Mouse (Mus musculus) MEL (cell line): ENCODE measurements around the gene Man1b1. TPM values are rescaled to one million over a fixed set of nuclear protein-coding genes. Genes with fewer than 3 reads are reported as not detected.

Experiments used
- DNase-seq: peaks from one replicate; pipeline ENCODE4 v3.0.0; 2011; ENCODE audit warnings: low read depth, low spot score
- H3K27ac ChIP-seq: 2 replicates; pipeline ENCODE4 v1.5.1; 2012; ENCODE audit warnings: low read depth, mild to moderate bottlenecking, control low read depth, low read length, moderate library complexity; ENCODE audit not compliant: control insufficient read depth
- H3K27me3 ChIP-seq, 2 experiments: fragments of 150-350 bp in 1 of 2; sonication (generic) in 1 of 2; 2 replicates each; pipeline ENCODE4 v1.6.1; 2012; ENCODE audit warnings: low read length in 2 of 2, mild to moderate bottlenecking in 2 of 2, improper control_type of control experiment in 1 of 2, moderate library complexity in 1 of 2; ENCODE audit not compliant: insufficient read depth in 2 of 2, control insufficient read depth in 1 of 2
- H3K36me3 ChIP-seq, 2 experiments: 2 replicates each; pipeline ENCODE4 v1.6.1; 2012 to 2014; ENCODE audit warnings: low read length in 2 of 2, improper control_type of control experiment in 1 of 2, inconsistent platforms in 1 of 2, mild to moderate bottlenecking in 1 of 2; ENCODE audit not compliant: insufficient read depth in 2 of 2, control insufficient read depth in 1 of 2
- H3K4me1 ChIP-seq, 2 experiments: fragments of 150-350 bp in 1 of 2; sonication (generic) in 1 of 2; 2 replicates each; pipeline ENCODE4 v1.6.1; 2012; ENCODE audit warnings: low read length in 2 of 2, improper control_type of control experiment in 1 of 2, mild to moderate bottlenecking in 1 of 2; ENCODE audit not compliant: insufficient read depth in 2 of 2, control insufficient read depth in 1 of 2
- H3K4me3 ChIP-seq, 2 experiments: fragments of 150-350 bp in 1 of 2; sonication (generic) in 1 of 2; 2 replicates each; pipeline ENCODE4 v1.5.1; 2012; ENCODE audit warnings: low read depth in 2 of 2, low read length in 2 of 2, mild to moderate bottlenecking in 2 of 2, moderate library complexity in 2 of 2, control low read depth in 1 of 2, improper control_type of control experiment in 1 of 2; ENCODE audit not compliant: control insufficient read depth in 1 of 2, insufficient read depth in 1 of 2
- H3K79me2 ChIP-seq: 2 replicates; pipeline ENCODE4 v1.6.1; 2012; ENCODE audit warnings: mild to moderate bottlenecking, low read length, moderate library complexity; ENCODE audit not compliant: control insufficient read depth, poor library complexity, insufficient read depth
- H3K9ac ChIP-seq: 2 replicates; pipeline ENCODE4 v1.6.1; 2012; ENCODE audit warnings: low read depth, mild to moderate bottlenecking, control low read depth, low read length, moderate library complexity; ENCODE audit not compliant: control insufficient read depth, poor library complexity, severe bottlenecking
- H3K9me3 ChIP-seq: fragments of 150-350 bp; sonication (generic); replicated peaks from 2 replicates; pipeline ENCODE4 v1.6.1; 2012; ENCODE audit warnings: mild to moderate bottlenecking, low read length, improper control_type of control experiment, moderate library complexity; ENCODE audit not compliant: insufficient read depth
- E2F4 ChIP-seq: IDR thresholded peaks from 2 replicates; pipeline ENCODE4 v1.6.1; 2011; ENCODE audit warnings: low read depth, low read length, improper control_type of control experiment, borderline replicate concordance
- EP300 ChIP-seq, 2 experiments: IDR thresholded peaks; 2 replicates each; pipeline ENCODE4 v1.6.1; 2011; ENCODE audit warnings: improper control_type of control experiment in 2 of 2, low read length in 2 of 2, low read depth in 1 of 2, mild to moderate bottlenecking in 1 of 2
- GABPA ChIP-seq: IDR thresholded peaks from 2 replicates; pipeline ENCODE4 v1.6.1; 2012; ENCODE audit warnings: low read depth, mild to moderate bottlenecking, inconsistent platforms, low read length, improper control_type of control experiment, moderate library complexity
- GATA1 ChIP-seq: IDR thresholded peaks from 2 replicates; pipeline ENCODE4 v1.6.1; 2011; ENCODE audit warnings: low read depth, low read length, improper control_type of control experiment
- HCFC1 ChIP-seq: IDR thresholded peaks from 2 replicates; pipeline ENCODE4 v1.6.1; 2012; ENCODE audit warnings: low read depth, mild to moderate bottlenecking, inconsistent platforms, low read length, improper control_type of control experiment, moderate library complexity
- KAT2A ChIP-seq: conservative IDR thresholded peaks from 2 replicates; pipeline ENCODE4 v1.6.1; 2012; ENCODE audit warnings: low read depth, low read length, improper control_type of control experiment, inconsistent platforms
- MAFK ChIP-seq: IDR thresholded peaks from 2 replicates; pipeline ENCODE4 v1.6.1; 2011; ENCODE audit warnings: low read depth, mild to moderate bottlenecking, low read length, improper control_type of control experiment, borderline replicate concordance
- MXI1 ChIP-seq: IDR thresholded peaks from 2 replicates; pipeline ENCODE4 v1.6.1; 2011; ENCODE audit warnings: mild to moderate bottlenecking, low read depth, low read length, improper control_type of control experiment
- MYB ChIP-seq: IDR thresholded peaks from 2 replicates; pipeline ENCODE4 v1.6.1; 2011; ENCODE audit warnings: mild to moderate bottlenecking, low read depth, low read length, improper control_type of control experiment
- MYC ChIP-seq: IDR thresholded peaks from 2 replicates; pipeline ENCODE4 v1.6.1; 2011; ENCODE audit warnings: low read depth, mild to moderate bottlenecking, low read length, improper control_type of control experiment, moderate library complexity
- NELFE ChIP-seq: IDR thresholded peaks from 2 replicates; pipeline ENCODE4 v1.6.1; 2011; ENCODE audit warnings: low read depth, low read length, improper control_type of control experiment
- POLR2A ChIP-seq, 2 experiments: IDR thresholded peaks; 2 replicates each; pipeline ENCODE4 v1.6.1; 2011 to 2012; ENCODE audit warnings: low read length in 2 of 2, mild to moderate bottlenecking in 2 of 2, control low read depth in 1 of 2, improper control_type of control experiment in 1 of 2, low read depth in 1 of 2, moderate library complexity in 1 of 2; ENCODE audit not compliant: control insufficient read depth in 1 of 2, insufficient read depth in 1 of 2, poor library complexity in 1 of 2
- TBP ChIP-seq: IDR thresholded peaks from 2 replicates; pipeline ENCODE4 v1.8.0; 2011; ENCODE audit warnings: low read depth, low read length, improper control_type of control experiment
- TCF12 ChIP-seq: IDR thresholded peaks from 2 replicates; pipeline ENCODE4 v1.6.1; 2014; ENCODE audit warnings: low read depth, mild to moderate bottlenecking, inconsistent platforms, low read length, improper control_type of control experiment, moderate library complexity
- USF2 ChIP-seq, 2 experiments: IDR thresholded peaks; 2 replicates each; pipeline ENCODE4 v1.6.1; 2011 to 2012; ENCODE audit warnings: improper control_type of control experiment in 2 of 2, low read length in 2 of 2, borderline replicate concordance in 1 of 2, inconsistent platforms in 1 of 2, low read depth in 1 of 2, mild to moderate bottlenecking in 1 of 2; ENCODE audit not compliant: insufficient read depth in 1 of 2
- ZC3H11A ChIP-seq: IDR thresholded peaks from 2 replicates; pipeline ENCODE4 v1.6.1; 2012; ENCODE audit warnings: low read depth, mild to moderate bottlenecking, inconsistent platforms, low read length, improper control_type of control experiment
- ZKSCAN1 ChIP-seq: IDR thresholded peaks from 2 replicates; pipeline ENCODE4 v1.6.1; 2012; ENCODE audit warnings: low read depth, mild to moderate bottlenecking, inconsistent platforms, low read length, improper control_type of control experiment, moderate library complexity
- ZMIZ1 ChIP-seq: IDR thresholded peaks from 2 replicates; pipeline ENCODE4 v1.6.1; 2012; ENCODE audit warnings: low read depth, mild to moderate bottlenecking, inconsistent platforms, low read length, improper control_type of control experiment, moderate library complexity
- polyA plus RNA-seq, 2 experiments: library from polyadenylated mRNA; stranded (reverse) in 1 of 2; unstranded in 1 of 2; fragments of >175 nt in 1 of 2; fragments of >200 nt in 1 of 2; gene quantifications; 2 replicates each; pipeline versions ENCODE4 v1.2.1 to v1.2.4; 2012; ENCODE audit warnings: low replicate concordance in 2 of 2, low read depth in 1 of 2; ENCODE audit not compliant: insufficient read length in 2 of 2, insufficient read depth in 1 of 2, missing spikeins in 1 of 2
- total RNA-seq: library from RNA; depleted of rRNA; stranded (reverse); fragments of 300-350 nt; gene quantifications from 2 replicates; pipeline ENCODE4 v1.2.3, GENCODE M21; 2012

Man1b1 gene
- total and polyA plus RNA-seq, 3 experiments: 49.6 to 50.1 TPM; not detected in 1

DNA sequence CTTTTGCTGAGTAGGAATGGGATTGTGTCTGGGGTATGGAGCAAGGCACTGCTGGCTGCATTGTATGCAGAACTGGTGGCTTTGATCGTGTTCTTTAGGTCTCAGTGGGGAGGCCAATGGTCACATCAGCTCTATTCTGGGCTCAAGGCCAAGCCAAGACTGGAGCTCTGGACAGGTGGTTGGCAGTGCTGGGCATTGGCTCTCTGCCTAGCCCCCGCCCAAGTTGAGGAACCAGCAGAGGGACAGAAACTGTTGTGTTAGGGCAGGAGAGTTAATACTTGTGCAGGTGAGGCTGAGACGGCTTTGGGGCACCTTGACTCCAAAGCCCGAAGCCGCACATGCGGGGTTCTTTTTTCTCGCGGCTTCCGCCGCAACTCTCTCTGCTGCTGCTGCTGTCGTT is 42.5 kb upstream of the Man1b1 start, which contains the start of gene Lrrc26:
Gene Lrrc26, plus strand, starts transcription at position 265 of the 400 bp plus-strand sequence.
- Histone ChIP-seq H3K4me3 (no peak within 1 kb of the TSS), H3K27me3 (no peaks in the 10 kb centered on the region), H3K36me3 (peaks cover 0 to 11% of the 10 kb centered on the region in 2 experiments; a peak in 2 of 4 replicates), H3K79me2 (no peaks in the 10 kb centered on the region), H3K9me3 (no peaks in the 10 kb centered on the region), H3K4me1 (peaks cover 7 to 35% of the 10 kb centered on the region in 2 experiments), H3K9ac (no peak within 1 kb of the TSS), H3K27ac (no peak within 1 kb of the TSS)
- DNase-seq: no peak
- TF ChIP-seq E2F4 (no peak), TCF12 (no peak), NELFE (no peak), ZKSCAN1 (no peak), POLR2A (IDR thresholded peaks at IDR 0.05; ENCODE audit: control insufficient read depth in 1 of 2, insufficient read depth in 1 of 2, low read depth in 1 of 2, low read length in 2 of 2, poor library complexity in 1 of 2) (no peak)

- no peak for TF ChIP-seq GABPA
- no peak for TF ChIP-seq MXI1
- no peak for TF ChIP-seq ZC3H11A
- no peak for TF ChIP-seq MAFK
- no peak for TF ChIP-seq USF2 (IDR thresholded peaks at IDR 0.05; ENCODE audit: borderline replicate concordance in 1 of 2, insufficient read depth in 1 of 2, low read depth in 1 of 2, low read length in 2 of 2)
- no peak for TF ChIP-seq MYC
- TF ChIP-seq TBP: no peak
- TF ChIP-seq HCFC1: no peak
- no peak for TF ChIP-seq TCF12
- TF ChIP-seq E2F4: no peak
- no peak for TF ChIP-seq KAT2A
- TF ChIP-seq EP300 (IDR thresholded peaks at IDR 0.05; ENCODE audit: low read depth in 1 of 2, low read length in 2 of 2): no peak
- TF ChIP-seq GATA1: no peak
- no peak for TF ChIP-seq ZMIZ1
- no peak for TF ChIP-seq MYB
- TF ChIP-seq, all 39 proteins: peak for 0
- Histone ChIP-seq H3K9ac (no peak overlapping the region), H3K9me3 (no peaks in the 10 kb centered on the region), H3K4me3 (no peak overlapping the region), H3K27me3 (no peaks in the 10 kb centered on the region), H3K79me2 (no peaks in the 10 kb centered on the region), H3K27ac (no peak overlapping the region), H3K36me3 (peaks cover 0 to 11% of the 10 kb centered on the region in 2 experiments; a peak in 2 of 4 replicates), H3K4me1 (peaks cover 7 to 35% of the 10 kb centered on the region in 2 experiments)
- DNase-seq: no peak
Measured at GRCm38 (mm10) chr2:25290101-25290815, 41.9 kb upstream of the Man1b1 start.
